Mouse (Mus musculus) MEL (cell line): Measurements from ENCODE around the gene Usp3. TPM values are rescaled to one million over a fixed set of nuclear protein-coding genes. Genes with fewer than 3 reads are reported as not detected.
A peak's percentile ranks its signal among the peaks of the same experiment; 100 is the strongest.

ENCODE experiments used
- DNase-seq: peaks from one replicate; pipeline ENCODE4 v3.0.0; 2011; ENCODE audit warnings: low read depth, low spot score
- H3K27ac ChIP-seq: 2 replicates; pipeline ENCODE4 v1.5.1; 2012; ENCODE audit warnings: low read depth, mild to moderate bottlenecking, control low read depth, low read length, moderate library complexity; ENCODE audit not compliant: control insufficient read depth
- H3K27me3 ChIP-seq, 2 experiments: fragments of 150-350 bp in 1 of 2; sonication (generic) in 1 of 2; 2 replicates each; pipeline ENCODE4 v1.6.1; 2012; ENCODE audit warnings: low read length in 2 of 2, mild to moderate bottlenecking in 2 of 2, improper control_type of control experiment in 1 of 2, moderate library complexity in 1 of 2; ENCODE audit not compliant: insufficient read depth in 2 of 2, control insufficient read depth in 1 of 2
- H3K36me3 ChIP-seq, 2 experiments: 2 replicates each; pipeline ENCODE4 v1.6.1; 2012 to 2014; ENCODE audit warnings: low read length in 2 of 2, improper control_type of control experiment in 1 of 2, inconsistent platforms in 1 of 2, mild to moderate bottlenecking in 1 of 2; ENCODE audit not compliant: insufficient read depth in 2 of 2, control insufficient read depth in 1 of 2
- H3K4me1 ChIP-seq, 2 experiments: fragments of 150-350 bp in 1 of 2; sonication (generic) in 1 of 2; 2 replicates each; pipeline ENCODE4 v1.6.1; 2012; ENCODE audit warnings: low read length in 2 of 2, improper control_type of control experiment in 1 of 2, mild to moderate bottlenecking in 1 of 2; ENCODE audit not compliant: insufficient read depth in 2 of 2, control insufficient read depth in 1 of 2
- H3K4me3 ChIP-seq, 2 experiments: fragments of 150-350 bp in 1 of 2; sonication (generic) in 1 of 2; 2 replicates each; pipeline ENCODE4 v1.5.1; 2012; ENCODE audit warnings: low read depth in 2 of 2, low read length in 2 of 2, mild to moderate bottlenecking in 2 of 2, moderate library complexity in 2 of 2, control low read depth in 1 of 2, improper control_type of control experiment in 1 of 2; ENCODE audit not compliant: control insufficient read depth in 1 of 2, insufficient read depth in 1 of 2
- H3K79me2 ChIP-seq: 2 replicates; pipeline ENCODE4 v1.6.1; 2012; ENCODE audit warnings: mild to moderate bottlenecking, low read length, moderate library complexity; ENCODE audit not compliant: control insufficient read depth, poor library complexity, insufficient read depth
- H3K9ac ChIP-seq: 2 replicates; pipeline ENCODE4 v1.6.1; 2012; ENCODE audit warnings: low read depth, mild to moderate bottlenecking, control low read depth, low read length, moderate library complexity; ENCODE audit not compliant: control insufficient read depth, poor library complexity, severe bottlenecking
- H3K9me3 ChIP-seq: fragments of 150-350 bp; sonication (generic); replicated peaks from 2 replicates; pipeline ENCODE4 v1.6.1; 2012; ENCODE audit warnings: mild to moderate bottlenecking, low read length, improper control_type of control experiment, moderate library complexity; ENCODE audit not compliant: insufficient read depth
- BHLHE40 ChIP-seq: IDR thresholded peaks from 2 replicates; pipeline ENCODE4 v1.6.1; 2012; ENCODE audit warnings: low read depth, mild to moderate bottlenecking, inconsistent platforms, low read length, improper control_type of control experiment, borderline replicate concordance
- CHD1 ChIP-seq: IDR thresholded peaks from 2 replicates; pipeline ENCODE4 v1.6.1; 2012; ENCODE audit warnings: low read depth, mild to moderate bottlenecking, inconsistent platforms, low read length, improper control_type of control experiment
- CHD2 ChIP-seq: IDR thresholded peaks from 2 replicates; pipeline ENCODE4 v1.6.1; 2011; ENCODE audit warnings: low read length, improper control_type of control experiment
- CTCF ChIP-seq, 3 experiments: IDR thresholded peaks in 2 of 3; conservative IDR thresholded peaks in 1 of 3; 2 replicates each; pipeline ENCODE4 v1.5.1; 2011 to 2012; ENCODE audit warnings: low read length in 3 of 3, low read depth in 2 of 3, mild to moderate bottlenecking in 2 of 3, improper control_type of control experiment in 1 of 3, inconsistent platforms in 1 of 3, mixed read lengths in 1 of 3, moderate library complexity in 1 of 3; ENCODE audit not compliant: control insufficient read depth in 1 of 3, insufficient read depth in 1 of 3, poor library complexity in 1 of 3, severe bottlenecking in 1 of 3
- E2F4 ChIP-seq: IDR thresholded peaks from 2 replicates; pipeline ENCODE4 v1.6.1; 2011; ENCODE audit warnings: low read depth, low read length, improper control_type of control experiment, borderline replicate concordance
- ETS1 ChIP-seq: IDR thresholded peaks from 2 replicates; pipeline ENCODE4 v1.6.1; 2012; ENCODE audit warnings: low read depth, mild to moderate bottlenecking, inconsistent platforms, low read length, improper control_type of control experiment, moderate library complexity
- GABPA ChIP-seq: IDR thresholded peaks from 2 replicates; pipeline ENCODE4 v1.6.1; 2012; ENCODE audit warnings: low read depth, mild to moderate bottlenecking, inconsistent platforms, low read length, improper control_type of control experiment, moderate library complexity
- GATA1 ChIP-seq: IDR thresholded peaks from 2 replicates; pipeline ENCODE4 v1.6.1; 2011; ENCODE audit warnings: low read depth, low read length, improper control_type of control experiment
- JUND ChIP-seq: IDR thresholded peaks from 2 replicates; pipeline ENCODE4 v1.6.1; 2011; ENCODE audit warnings: low read depth, mild to moderate bottlenecking, improper control_type of control experiment, low read length
- MAFK ChIP-seq: IDR thresholded peaks from 2 replicates; pipeline ENCODE4 v1.6.1; 2011; ENCODE audit warnings: low read depth, mild to moderate bottlenecking, low read length, improper control_type of control experiment, borderline replicate concordance
- MAX ChIP-seq: IDR thresholded peaks from 2 replicates; pipeline ENCODE4 v1.6.1; 2011; ENCODE audit warnings: low read length, improper control_type of control experiment
- MEF2A ChIP-seq: IDR thresholded peaks from 2 replicates; pipeline ENCODE4 v1.6.1; 2014; ENCODE audit warnings: low read depth, mild to moderate bottlenecking, inconsistent platforms, low read length, improper control_type of control experiment; ENCODE audit not compliant: poor library complexity, insufficient replicate concordance, severe bottlenecking; ENCODE audit errors: extremely low read depth
- NELFE ChIP-seq: IDR thresholded peaks from 2 replicates; pipeline ENCODE4 v1.6.1; 2011; ENCODE audit warnings: low read depth, low read length, improper control_type of control experiment
- POLR2AphosphoS2 ChIP-seq: IDR thresholded peaks from 2 replicates; pipeline ENCODE4 v1.6.1; 2011; ENCODE audit warnings: low read length, improper control_type of control experiment
- POLR2AphosphoS5 ChIP-seq: IDR thresholded peaks from 2 replicates; pipeline ENCODE4 v1.6.1; 2012; ENCODE audit warnings: low read depth, borderline replicate concordance, mild to moderate bottlenecking, inconsistent platforms, low read length, moderate library complexity, mixed read lengths
- RAD21 ChIP-seq: IDR thresholded peaks from 2 replicates; pipeline ENCODE4 v1.6.1; 2011; ENCODE audit warnings: mild to moderate bottlenecking, low read depth, low read length, improper control_type of control experiment
- TBP ChIP-seq: IDR thresholded peaks from 2 replicates; pipeline ENCODE4 v1.8.0; 2011; ENCODE audit warnings: low read depth, low read length, improper control_type of control experiment
- UBTF ChIP-seq: IDR thresholded peaks from 2 replicates; pipeline ENCODE4 v1.6.1; 2012; ENCODE audit warnings: low read depth, mild to moderate bottlenecking, inconsistent platforms, low read length, improper control_type of control experiment, moderate library complexity, borderline replicate concordance; ENCODE audit not compliant: insufficient read depth
- USF2 ChIP-seq, 2 experiments: IDR thresholded peaks; 2 replicates each; pipeline ENCODE4 v1.6.1; 2011 to 2012; ENCODE audit warnings: improper control_type of control experiment in 2 of 2, low read length in 2 of 2, borderline replicate concordance in 1 of 2, inconsistent platforms in 1 of 2, low read depth in 1 of 2, mild to moderate bottlenecking in 1 of 2; ENCODE audit not compliant: insufficient read depth in 1 of 2
- ZC3H11A ChIP-seq: IDR thresholded peaks from 2 replicates; pipeline ENCODE4 v1.6.1; 2012; ENCODE audit warnings: low read depth, mild to moderate bottlenecking, inconsistent platforms, low read length, improper control_type of control experiment
- ZKSCAN1 ChIP-seq: IDR thresholded peaks from 2 replicates; pipeline ENCODE4 v1.6.1; 2012; ENCODE audit warnings: low read depth, mild to moderate bottlenecking, inconsistent platforms, low read length, improper control_type of control experiment, moderate library complexity
- ZMIZ1 ChIP-seq: IDR thresholded peaks from 2 replicates; pipeline ENCODE4 v1.6.1; 2012; ENCODE audit warnings: low read depth, mild to moderate bottlenecking, inconsistent platforms, low read length, improper control_type of control experiment, moderate library complexity
- polyA plus RNA-seq, 2 experiments: library from polyadenylated mRNA; stranded (reverse) in 1 of 2; unstranded in 1 of 2; fragments of >175 nt in 1 of 2; fragments of >200 nt in 1 of 2; gene quantifications; 2 replicates each; pipeline versions ENCODE4 v1.2.1 to v1.2.4; 2012; ENCODE audit warnings: low replicate concordance in 2 of 2, low read depth in 1 of 2; ENCODE audit not compliant: insufficient read length in 2 of 2, insufficient read depth in 1 of 2, missing spikeins in 1 of 2
- total RNA-seq: library from RNA; depleted of rRNA; stranded (reverse); fragments of 300-350 nt; gene quantifications from 2 replicates; pipeline ENCODE4 v1.2.3, GENCODE M21; 2012

Usp3 gene
- total and polyA plus RNA-seq, 3 experiments, result 9.8 to 534 (median 22.0) TPM

DNA sequence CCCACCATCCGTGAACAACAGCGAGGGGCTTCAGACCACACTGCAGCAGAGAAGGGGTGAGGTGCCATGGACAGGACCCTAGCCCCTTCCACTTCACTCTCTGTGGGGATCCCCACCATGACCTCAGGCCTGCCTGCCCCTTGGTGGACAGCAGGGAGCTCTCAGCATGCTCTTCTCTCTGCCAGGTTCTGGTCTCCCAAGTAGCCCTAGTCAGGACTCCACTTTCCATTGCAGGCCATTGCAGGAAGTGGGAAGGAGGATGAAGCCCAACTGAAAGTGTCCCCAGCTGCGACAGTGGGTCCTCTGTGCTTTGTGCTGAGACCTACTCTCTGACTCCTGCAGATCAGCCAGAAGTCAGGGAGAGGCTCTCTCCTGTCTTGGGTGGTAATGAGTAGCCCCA lies 85.3 kb downstream of the Usp3 start:
- peaks cover 22 to 41% of the 10 kb centered on the region in 2 experiments for H3K4me1 ChIP-seq
- H3K27me3 ChIP-seq, result no peaks in the 10 kb centered on the region
- H3K4me3 ChIP-seq, result no peak overlapping the region
- H3K79me2 ChIP-seq, result peaks cover 4% of the 10 kb centered on the region; the same call in 1 of the 2 replicates
- no peak overlapping the region for H3K27ac ChIP-seq
- no peak overlapping the region for H3K9ac ChIP-seq
- no peak for DNase-seq
- H3K36me3 ChIP-seq, result peaks cover 1 to 39% of the 10 kb centered on the region in 2 experiments; a peak in 3 of 4 replicates
- no peaks in the 10 kb centered on the region for H3K9me3 ChIP-seq
- no peak for TF ChIP-seq UBTF
- no peak for TF ChIP-seq RAD21
- TF ChIP-seq NELFE, result no peak
- TF ChIP-seq ZKSCAN1, result no peak
- TF ChIP-seq JUND, result no peak
- TF ChIP-seq ZMIZ1, result no peak
- TF ChIP-seq CHD1, result no peak
- TF ChIP-seq POLR2AphosphoS2, result no peak
- no peak for TF ChIP-seq ZC3H11A
- TF ChIP-seq E2F4, result no peak

DNA sequence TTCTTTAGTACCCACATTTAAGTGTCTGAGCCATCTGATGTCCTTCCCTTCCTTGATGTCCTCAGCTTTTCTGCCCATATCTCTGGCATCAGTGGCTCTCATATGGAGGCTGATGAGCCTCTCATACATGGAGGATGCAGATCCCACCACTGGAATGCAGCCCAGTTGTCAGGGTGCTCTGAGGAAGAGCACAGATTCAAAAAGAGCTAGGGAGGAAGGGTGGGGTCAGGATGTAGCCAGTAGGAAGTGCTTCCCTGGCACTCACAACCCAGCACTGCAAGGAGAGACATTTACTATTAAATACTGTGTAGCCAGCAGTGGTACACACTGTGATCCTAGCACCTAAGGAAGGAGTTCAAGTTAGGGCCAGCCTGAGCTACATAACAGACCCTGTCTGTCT lies 86.5 kb downstream of the Usp3 start:
- no peak overlapping the region for H3K4me3 ChIP-seq
- no peak for DNase-seq
- no peaks in the 10 kb centered on the region; the same call in 1 of the 2 replicates for H3K79me2 ChIP-seq
- TF ChIP-seq BHLHE40 (no peak), CHD1 (no peak), MEF2A (no peak), CTCF (IDR thresholded peaks at IDR 0.05 in 2 of 3, conservative IDR thresholded peaks at IDR 0.05 in 1 of 3; ENCODE audit: control insufficient read depth in 1 of 3, insufficient read depth in 1 of 3, low read depth in 2 of 3, low read length in 3 of 3, poor library complexity in 1 of 3, severe bottlenecking in 1 of 3) (no peak), MAX (no peak), MAFK (no peak), E2F4 (no peak), ETS1 (no peak), POLR2AphosphoS5 (no peak), GABPA (no peak), CHD2 (no peak), USF2 (IDR thresholded peaks at IDR 0.05; ENCODE audit: borderline replicate concordance in 1 of 2, insufficient read depth in 1 of 2, low read depth in 1 of 2, low read length in 2 of 2) (no peak), GATA1 (no peak), TBP (no peak), ZC3H11A (no peak)
- TF ChIP-seq, all 39 proteins: peak for 0
- H3K4me1 ChIP-seq, result peaks cover 26 to 41% of the 10 kb centered on the region in 2 experiments
- H3K27ac ChIP-seq, result peak overlapping the region; percentile 78; the same call in 1 of the 2 replicates
- peaks cover 12 to 46% of the 10 kb centered on the region in 2 experiments; a peak in 3 of 4 replicates for H3K36me3 ChIP-seq
- H3K9ac ChIP-seq, result no peak overlapping the region
- H3K9me3 ChIP-seq, result no peaks in the 10 kb centered on the region
- H3K27me3 ChIP-seq, result no peaks in the 10 kb centered on the region
